Mouse (Mus musculus): ENCODE measurements around the gene BC049352. TPM values are rescaled to one million over a fixed set of nuclear protein-coding genes. Genes with fewer than 3 reads are reported as not detected.

BC049352 gene
- total and polyA plus RNA-seq, 3 experiments, result 0.17 TPM; not detected in 2

GRCm38 (mm10) chr9:45229359-45229758, 47.6 kb downstream of the BC049352 start:
- Histone ChIP-seq H3K4me2 (ENCODE audit: insufficient read depth, low read depth, poor library complexity, severe bottlenecking) (no peak overlapping the region), H3K36me3 (replicated peaks in 1 of 2; ENCODE audit: control insufficient read depth in 1 of 2, insufficient read depth in 1 of 2, low read length in 1 of 2) (no peaks in the 10 kb centered on the region), H3K27me3 (replicated peaks) (no peaks in the 10 kb centered on the region), H3K9me3 (replicated peaks; ENCODE audit: low read length) (no peaks in the 10 kb centered on the region), H3K27ac (ENCODE audit: insufficient read depth, low read depth) (no peak overlapping the region), H3K4me1 (ENCODE audit: control insufficient read depth in 1 of 2, insufficient read depth in 2 of 2) (peaks cover 8 to 27% of the 10 kb centered on the region in 2 experiments), H3K9ac (ENCODE audit: insufficient read depth, low read depth) (no peak overlapping the region), H3K4me3 (replicated peaks in 1 of 3; ENCODE audit: low read depth in 2 of 3, low read length in 2 of 3, poor library complexity in 1 of 3) (no peak overlapping the region), H3K79me2 (replicated peaks; ENCODE audit: control insufficient read depth, extremely low read depth, insufficient read depth, poor library complexity, severe bottlenecking) (no peaks in the 10 kb centered on the region)
- in situ Hi-C loops (cut with MboI; ENCODE audit: low pct_ligation_motif_present, low pct_unique_long_range_greater_than_20kb, low sequenced_read_pairs), result no loop called here
- TF ChIP-seq ETS1 (conservative IDR thresholded peaks at IDR 0.05; ENCODE audit: low read depth, low read length), result peak; percentile 39; the same call in 1 of the 2 replicates
- no peak for TF ChIP-seq NELFE (IDR thresholded peaks at IDR 0.05; ENCODE audit: low read depth, low read length)
- TF ChIP-seq RAD21 (IDR thresholded peaks at IDR 0.05; ENCODE audit: low read depth, low read length), result no peak
- peak; percentile 72 for TF ChIP-seq BHLHE40 (IDR thresholded peaks at IDR 0.05; ENCODE audit: low read depth, low read length)
- no peak for TF ChIP-seq GABPA (IDR thresholded peaks at IDR 0.05; ENCODE audit: insufficient replicate concordance, low read depth, low read length)
- TF ChIP-seq ZNF384 (IDR thresholded peaks at IDR 0.05; ENCODE audit: low read depth, low read length), result peak; percentile 58
- no peak for TF ChIP-seq CTCF (conservative IDR thresholded peaks at IDR 0.05 in 1 of 2, IDR thresholded peaks at IDR 0.05 in 1 of 2; ENCODE audit: low read depth in 2 of 2, low read length in 2 of 2)
- TF ChIP-seq POLR2AphosphoS2 (IDR thresholded peaks at IDR 0.05; ENCODE audit: low read depth, low read length), result no peak
- TF ChIP-seq SMC3 (IDR thresholded peaks at IDR 0.05; ENCODE audit: low read depth, low read length), result no peak
- peak; percentile 40; the same call in 1 of the 2 replicates for TF ChIP-seq IRF4 (IDR thresholded peaks at IDR 0.05; ENCODE audit: low read depth, low read length)
- TF ChIP-seq E2F4 (IDR thresholded peaks at IDR 0.05; ENCODE audit: insufficient replicate concordance, low read depth, low read length), result no peak
- no peak for TF ChIP-seq ELF1 (IDR thresholded peaks at IDR 0.05; ENCODE audit: low read depth, low read length)
- no peak for TF ChIP-seq MAFK (IDR thresholded peaks at IDR 0.05; ENCODE audit: insufficient replicate concordance, low read length)
- no peak for TF ChIP-seq ZKSCAN1 (IDR thresholded peaks at IDR 0.05; ENCODE audit: borderline replicate concordance, low read depth, low read length)
- no peak for TF ChIP-seq ZC3H11A (IDR thresholded peaks at IDR 0.05; ENCODE audit: low read depth, low read length)
- peak; percentile 54 for DNase-seq (ENCODE audit: extremely low read depth)
- dilution Hi-C loops (cut with MboI; ENCODE audit: extremely low pct_ligation_motif_present, extremely low pct_unique_long_range_greater_than_20kb, low sequenced_read_pairs), result no loop called here

- Histone ChIP-seq H3K27me3 (replicated peaks) (no peaks in the 10 kb centered on the region), H3K27ac (ENCODE audit: insufficient read depth, low read depth) (no peak overlapping the region), H3K79me2 (replicated peaks; ENCODE audit: control insufficient read depth, extremely low read depth, insufficient read depth, poor library complexity, severe bottlenecking) (no peaks in the 10 kb centered on the region), H3K9me3 (replicated peaks; ENCODE audit: low read length) (no peaks in the 10 kb centered on the region), H3K4me2 (ENCODE audit: insufficient read depth, low read depth, poor library complexity, severe bottlenecking) (no peak overlapping the region), H3K4me1 (ENCODE audit: control insufficient read depth in 1 of 2, insufficient read depth in 2 of 2) (peaks cover 6 to 32% of the 10 kb centered on the region in 2 experiments), H3K4me3 (replicated peaks in 1 of 3; ENCODE audit: low read depth in 2 of 3, low read length in 2 of 3, poor library complexity in 1 of 3) (no peak overlapping the region), H3K36me3 (replicated peaks in 1 of 2; ENCODE audit: control insufficient read depth in 1 of 2, insufficient read depth in 1 of 2, low read length in 1 of 2) (no peaks in the 10 kb centered on the region), H3K9ac (ENCODE audit: insufficient read depth, low read depth) (no peak overlapping the region)
- dilution Hi-C loops (cut with MboI; ENCODE audit: extremely low pct_ligation_motif_present, extremely low pct_unique_long_range_greater_than_20kb, low sequenced_read_pairs), result no loop called here
- in situ Hi-C loops (cut with MboI; ENCODE audit: low pct_ligation_motif_present, low pct_unique_long_range_greater_than_20kb, low sequenced_read_pairs), result no loop called here
- no peak for DNase-seq (ENCODE audit: extremely low read depth)
- TF ChIP-seq UBTF (IDR thresholded peaks at IDR 0.05; ENCODE audit: low read depth, low read length) (no peak), TBP (conservative IDR thresholded peaks at IDR 0.05; ENCODE audit: low read depth, low read length) (no peak), KAT2A (IDR thresholded peaks at IDR 0.05; ENCODE audit: insufficient replicate concordance, low read length) (no peak), PAX5 (IDR thresholded peaks at IDR 0.05; ENCODE audit: low read length) (no peak), MAZ (IDR thresholded peaks at IDR 0.05; ENCODE audit: low read depth, low read length) (no peak), RAD21 (IDR thresholded peaks at IDR 0.05; ENCODE audit: low read depth, low read length) (no peak), NRF1 (IDR thresholded peaks at IDR 0.05; ENCODE audit: low read depth, low read length) (no peak), POLR2A (IDR thresholded peaks at IDR 0.05; ENCODE audit: low read depth, low read length) (no peak)
These were observed 53.9 kb downstream of the BC049352 start for GRCm38 (mm10) chr9:45235668-45236227.

Measured in CH12.LX (cell line).